Mouse (Mus musculus) gastrocnemius, postnatal 36 days (tissue): ENCODE measurements around the gene Dock3. TPM values are rescaled to one million over a fixed set of nuclear protein-coding genes. Genes with fewer than 3 reads are reported as not detected.
A peak's percentile ranks its signal among the peaks of the same experiment; 100 is the strongest.

Experiments used
- DNase-seq, 2 experiments: peaks; one replicate each; pipeline ENCODE4 v3.0.0; 2022
- intact Hi-C: fragments of 180-260 bp; cut with DNase I; formaldehyde crosslinking; loops from one replicate; pipeline ENCODE4 v1.15.1; 2025
- long read RNA-seq, 2 experiments: library from polyadenylated mRNA; stranded (forward); transcript quantifications; one replicate each; pipeline ENCODE4 v2.0.0; 2021
- total RNA-seq, 2 experiments: library from RNA; stranded (reverse); gene quantifications; 2 replicates each; pipeline ENCODE4 v1.2.3; 2021

Gene Dock3
- total RNA-seq: not detected
- long read RNA-seq, experiment 1, partial matches to known transcripts: 0 of 3 reads
- long read RNA-seq, experiment 1, other reads (novel, unspliced or antisense): 3 of 3 reads
- long read RNA-seq, experiment 2, partial matches to known transcripts: 0 of 1 reads
- long read RNA-seq, experiment 2, other reads (novel, unspliced or antisense): 1 of 1 reads

GRCm38 (mm10) chr9:107231539-107232139 is at the start of gene Dock3:
Gene Dock3, minus strand, starts transcription at chr9:107231909.
- intact Hi-C loops: no loop called here
- DNase-seq: peak; percentile 27 to 43

- intact Hi-C loops: no loop called here
- no peak for DNase-seq
Measured at GRCm38 (mm10) chr9:107280322-107281027, 48.8 kb upstream of the Dock3 start.

GRCm38 (mm10) chr9:107279378-107280321 is 47.9 kb upstream of the Dock3 start:
- peak in 1 of 2 experiments; percentile 47 for DNase-seq
- intact Hi-C loops: no loop called here

GRCm38 (mm10) chr9:107278527-107279377 is 47.0 kb upstream of the Dock3 start:
- peak in 1 of 2 experiments; percentile 26 for DNase-seq
- intact Hi-C loops: no loop called here

- intact Hi-C loops: no loop called here
- DNase-seq: no peak
Measured at GRCm38 (mm10) chr9:107278126-107278525, 46.4 kb upstream of the Dock3 start.

GRCm38 (mm10) chr9:107277603-107278002 is 45.9 kb upstream of the Dock3 start:
- no peak for DNase-seq
- intact Hi-C loops: no loop called here

GRCm38 (mm10) chr9:107275710-107276109 is 44.0 kb upstream of the Dock3 start:
- no peak for DNase-seq
- intact Hi-C loops: no loop called here

- no peak for DNase-seq
- intact Hi-C loops: no loop called here
Measured at GRCm38 (mm10) chr9:107274751-107275150, 43.0 kb upstream of the Dock3 start.

- intact Hi-C loops: no loop called here
Measured at GRCm38 (mm10) chr9:107273184-107273583, 41.5 kb upstream of the Dock3 start.

GRCm38 (mm10) chr9:107272284-107272683 is 40.6 kb upstream of the Dock3 start:
- DNase-seq: no peak
- intact Hi-C loops: no loop called here

More at GRCm38 (mm10) chr9:107273184-107273583, 41.5 kb upstream of the Dock3 start:
- DNase-seq: no peak

- no peak for DNase-seq
- intact Hi-C loops: no loop called here
Measured at GRCm38 (mm10) chr9:107271177-107271938, 39.6 kb upstream of the Dock3 start.

- DNase-seq: no peak
- intact Hi-C loops: no loop called here
Measured at GRCm38 (mm10) chr9:107269772-107270171, 38.1 kb upstream of the Dock3 start.

GRCm38 (mm10) chr9:107267721-107268402 is 36.2 kb upstream of the Dock3 start:
- intact Hi-C loops: no loop called here
- DNase-seq: no peak

- intact Hi-C loops: no loop called here
- no peak for DNase-seq
Measured at GRCm38 (mm10) chr9:107267028-107267427, 35.3 kb upstream of the Dock3 start.

GRCm38 (mm10) chr9:107264731-107265130 is 33.0 kb upstream of the Dock3 start:
- DNase-seq: no peak
- intact Hi-C loops: no loop called here

- intact Hi-C loops: no loop called here
- no peak for DNase-seq
Measured at GRCm38 (mm10) chr9:107263912-107264311, 32.2 kb upstream of the Dock3 start.

- intact Hi-C loops: no loop called here
- DNase-seq: no peak
Measured at GRCm38 (mm10) chr9:107262375-107262774, 30.7 kb upstream of the Dock3 start.

- no peak for DNase-seq
- intact Hi-C loops: no loop called here
Measured at GRCm38 (mm10) chr9:107261792-107262191, 30.1 kb upstream of the Dock3 start.
